Mouse (Mus musculus) C2C12 (cell line): ENCODE measurements around the gene Clybl. TPM values are rescaled to one million over a fixed set of nuclear protein-coding genes. Genes with fewer than 3 reads are reported as not detected.

ENCODE experiments used
- H3K27me3 ChIP-seq: one replicate; pipeline ENCODE4 v1.6.1; 2011; ENCODE audit not compliant: control insufficient read depth, insufficient read depth, insufficient read length
- H3K36me3 ChIP-seq: one replicate; pipeline ENCODE4 v1.6.1; 2011; ENCODE audit not compliant: control insufficient read depth, insufficient read depth
- H3K4me3 ChIP-seq: one replicate; pipeline ENCODE4 v1.5.1; 2011; ENCODE audit warnings: mild to moderate bottlenecking, control low read depth; ENCODE audit not compliant: poor library complexity, insufficient read depth, severe bottlenecking
- H3K79me2 ChIP-seq: one replicate; pipeline ENCODE4 v1.6.1; 2011; ENCODE audit not compliant: control insufficient read depth, insufficient read depth
- H3K79me3 ChIP-seq: one replicate; pipeline ENCODE4 v1.6.1; 2011; ENCODE audit warnings: low read depth, control low read depth
- H3ac ChIP-seq: one replicate; pipeline ENCODE3; 2011; ENCODE audit warnings: low read depth; ENCODE audit not compliant: control insufficient read depth, insufficient read length
- CEBPB ChIP-seq: IDR thresholded peaks from one replicate; pipeline ENCODE4 v1.6.1; 2011; ENCODE audit warnings: low read depth, mild to moderate bottlenecking, control low read depth, moderate library complexity
- CTCF ChIP-seq: IDR thresholded peaks from one replicate; pipeline ENCODE4 v1.5.1; 2011; ENCODE audit not compliant: control insufficient read depth, insufficient read depth, insufficient read length
- FOSL1 ChIP-seq: IDR thresholded peaks from one replicate; pipeline ENCODE4 v1.8.0; 2011; ENCODE audit warnings: mild to moderate bottlenecking, low read length; ENCODE audit not compliant: poor library complexity, insufficient read depth, severe bottlenecking
- MAX ChIP-seq: IDR thresholded peaks from one replicate; pipeline ENCODE4 v1.6.1; 2011; ENCODE audit warnings: mild to moderate bottlenecking, control low read depth
- MYOD1 ChIP-seq: IDR thresholded peaks from one replicate; pipeline ENCODE4 v1.6.1; 2011; ENCODE audit warnings: low read depth; ENCODE audit not compliant: control insufficient read depth, insufficient read length
- MYOG ChIP-seq: IDR thresholded peaks from one replicate; pipeline ENCODE4 v1.6.1; 2011; ENCODE audit not compliant: control insufficient read depth, insufficient read length; ENCODE audit errors: extremely low read depth
- USF1 ChIP-seq: IDR thresholded peaks from one replicate; pipeline ENCODE4 v1.6.1; 2011; ENCODE audit warnings: low read depth, mild to moderate bottlenecking, control low read depth, moderate library complexity
- polyA plus RNA-seq: library from polyadenylated mRNA; unstranded; fragments of >200 nt; fragmentation: generic; extraction: Trizol; gene quantifications from one replicate; pipeline ENCODE4 v1.2.1, GENCODE M21; 2012; ENCODE audit warnings: missing spikeins

Gene Clybl
- polyA plus RNA-seq, 1 experiment, result 5.2 TPM

- Histone ChIP-seq H3ac (no peak overlapping the region), H3K79me2 (no peaks in the 10 kb centered on the region)
- TF ChIP-seq CEBPB (no peak), FOSL1 (no peak), USF1 (no peak)
Observed at GRCm38 (mm10) chr14:122384447-122385237, 203.1 kb downstream of the Clybl start.

GRCm38 (mm10) chr14:122385238-122385534, 203.7 kb downstream of the Clybl start:
- TF ChIP-seq USF1, result no peak
- TF ChIP-seq MAX, result no peak
- no peak for TF ChIP-seq MYOG
- no peak for TF ChIP-seq CEBPB
- no peak for TF ChIP-seq MYOD1
- no peak for TF ChIP-seq FOSL1
- TF ChIP-seq CTCF, result no peak
- Histone ChIP-seq H3K79me2 (no peaks in the 10 kb centered on the region), H3K27me3 (no peaks in the 10 kb centered on the region), H3K4me3 (no peak overlapping the region), H3ac (no peak overlapping the region), H3K36me3 (no peaks in the 10 kb centered on the region), H3K79me3 (no peaks in the 10 kb centered on the region)

More at GRCm38 (mm10) chr14:122384447-122385237, 203.1 kb downstream of the Clybl start:
- Histone ChIP-seq H3K4me3 (no peak overlapping the region), H3K79me3 (no peaks in the 10 kb centered on the region), H3K36me3 (no peaks in the 10 kb centered on the region), H3K27me3 (no peaks in the 10 kb centered on the region)

- Histone ChIP-seq H3K79me2 (no peaks in the 10 kb centered on the region), H3K27me3 (no peaks in the 10 kb centered on the region), H3K79me3 (no peaks in the 10 kb centered on the region), H3K4me3 (no peak overlapping the region), H3ac (no peak overlapping the region), H3K36me3 (no peaks in the 10 kb centered on the region)
- TF ChIP-seq USF1, result no peak
- TF ChIP-seq FOSL1, result no peak
- no peak for TF ChIP-seq MYOD1
- no peak for TF ChIP-seq MYOG
- no peak for TF ChIP-seq CEBPB
- TF ChIP-seq CTCF, result no peak
- no peak for TF ChIP-seq MAX
Observed at GRCm38 (mm10) chr14:122385758-122386157, 204.3 kb downstream of the Clybl start.

- Histone ChIP-seq H3K79me2 (no peaks in the 10 kb centered on the region), H3K27me3 (no peaks in the 10 kb centered on the region), H3K79me3 (no peaks in the 10 kb centered on the region), H3K36me3 (no peaks in the 10 kb centered on the region), H3ac (no peak overlapping the region), H3K4me3 (no peak overlapping the region)
- TF ChIP-seq CEBPB (no peak), MYOD1 (no peak), MYOG (no peak), USF1 (no peak), MAX (no peak), CTCF (no peak)
Observed at GRCm38 (mm10) chr14:122386281-122387130, 205.0 kb downstream of the Clybl start.

- Histone ChIP-seq H3K4me3 (no peak overlapping the region), H3K36me3 (no peaks in the 10 kb centered on the region), H3ac (no peak overlapping the region), H3K79me2 (no peaks in the 10 kb centered on the region), H3K27me3 (no peaks in the 10 kb centered on the region), H3K79me3 (no peaks in the 10 kb centered on the region)
- no peak for TF ChIP-seq MAX
- no peak for TF ChIP-seq MYOG
- TF ChIP-seq CTCF, result no peak
- TF ChIP-seq FOSL1, result no peak
- TF ChIP-seq USF1, result no peak
- TF ChIP-seq MYOD1, result no peak
- no peak for TF ChIP-seq CEBPB
Observed at GRCm38 (mm10) chr14:122387781-122388180, 206.3 kb downstream of the Clybl start.
